ENCODE assay signal across 10 mouse cellular contexts in the genomic region with DNA sequence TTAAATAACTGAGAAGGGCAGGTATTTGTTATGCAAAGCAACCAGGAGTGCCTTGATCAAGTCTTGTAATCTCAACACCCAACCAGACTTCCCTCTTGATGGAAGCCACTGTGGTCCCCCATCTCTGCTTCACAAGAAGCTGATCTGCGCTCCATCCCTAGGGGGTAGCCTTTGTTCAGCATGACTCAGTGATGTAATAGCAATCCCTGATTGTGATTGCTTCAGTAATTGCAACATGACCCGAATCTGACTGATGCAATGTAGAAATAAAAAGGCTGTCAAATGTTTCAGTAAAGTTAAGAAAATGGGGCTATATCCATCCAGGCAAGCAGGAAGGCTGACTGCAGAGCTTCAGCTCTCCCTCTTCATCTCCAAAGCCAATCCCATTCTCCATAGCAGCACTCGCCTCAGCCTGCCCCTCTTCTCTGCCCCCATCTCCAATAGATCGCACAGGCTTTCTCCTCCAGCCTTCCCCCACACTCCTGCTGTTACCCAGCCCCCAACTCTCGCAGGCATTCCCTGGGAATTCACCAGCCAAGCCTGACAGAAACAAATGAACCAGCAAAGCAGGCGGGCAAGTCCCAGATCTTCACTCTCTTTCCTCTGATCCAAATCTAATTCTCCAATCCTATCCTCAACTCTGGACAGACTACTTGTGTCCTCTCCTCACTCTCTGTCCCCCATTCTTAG. TPM values are rescaled to one million over a fixed set of nuclear protein-coding genes. Genes with fewer than 3 reads are reported as not detected.
DNase-seq lines count a peak whose midpoint lies in the region; ATAC-seq and TF ChIP-seq lines count a peak whose summit lies in the region.
"Had no signal": no experiment of that assay in that cellular context is flagged by ENCODE, and none has a peak within 500 bp of the region (broad histone marks: within the 10 kb centered on the region; RNA-seq: fewer than 3 reads in every experiment).

No protein-coding gene starts in this region.

- ATAC-seq in kidney, embryonic 14.5 days (ENCODE audit: low FRiP score, low TSS enrichment) = peak; percentile 50; the same call in 1 of the 2 replicates
- ATAC-seq in hindbrain, embryonic 13.5 days (ENCODE audit: low FRiP score) = no peak
- no peak for ATAC-seq in intestine, postnatal 0 days

- TF ChIP-seq CTCF in intestine, postnatal 0 days (IDR thresholded peaks at IDR 0.05; ENCODE audit: low read depth) = no peak

- H3K4me3 ChIP-seq in kidney, embryonic 14.5 days (ENCODE audit: low read length) = no peak overlapping the region
- H3K4me3 ChIP-seq in hindbrain, embryonic 13.5 days = no peak overlapping the region
- no peak overlapping the region for H3K4me3 ChIP-seq in intestine, postnatal 0 days (ENCODE audit: low read depth, low read length)

- WGBS in kidney, embryonic 14.5 days = 29% methylated on average over 6 of the region's 6 CpGs
- WGBS in hindbrain, embryonic 13.5 days = 9% methylated on average over 6 of the region's 6 CpGs
- 66% methylated on average over 6 of the region's 6 CpGs for WGBS in intestine, postnatal 0 days

- H3K9me3 ChIP-seq in kidney, embryonic 14.5 days (ENCODE audit: control insufficient read depth, low read length) = peaks cover under 1% of the 10 kb centered on the region; the same call in 1 of the 2 replicates
- no peaks in the 10 kb centered on the region for H3K9me3 ChIP-seq in hindbrain, embryonic 13.5 days
- H3K9me3 ChIP-seq in intestine, postnatal 0 days (ENCODE audit: control insufficient read depth) = no peaks in the 10 kb centered on the region

- peak overlapping the region; percentile 59 for H3K27ac ChIP-seq in kidney, embryonic 14.5 days (ENCODE audit: low read depth, low read length)
- H3K27ac ChIP-seq in hindbrain, embryonic 13.5 days = peak overlapping the region; percentile 13; the same call in 1 of the 2 replicates
- H3K27ac ChIP-seq in intestine, postnatal 0 days (ENCODE audit: low read depth, low read length) = no peak overlapping the region
- H3K27ac ChIP-seq: macrophage had no signal

- no peak overlapping the region for H3K9ac ChIP-seq in kidney, embryonic 14.5 days (ENCODE audit: low read depth, low read length)
- H3K9ac ChIP-seq in hindbrain, embryonic 13.5 days = peak overlapping the region; percentile 26
- H3K9ac ChIP-seq in intestine, postnatal 0 days (ENCODE audit: low read depth, low read length) = no peak overlapping the region

- no peak for DNase-seq in kidney, postnatal 25 days
- DNase-seq in 3T3-L1 (ENCODE audit: low read depth, low spot score) = peak; percentile 37
- peak; percentile 34 for DNase-seq in MN1 (ENCODE audit: low spot score)
- no peak for DNase-seq in gastrocnemius, adult 18-20 months (ENCODE audit: low spot score)
- DNase-seq in ovary, postnatal 14 days (ENCODE audit: low spot score) = no peak

- H3K27me3 ChIP-seq in kidney, embryonic 14.5 days (ENCODE audit: control insufficient read depth, insufficient read depth, low read length) = no peaks in the 10 kb centered on the region
- H3K27me3 ChIP-seq in hindbrain, embryonic 13.5 days = no peaks in the 10 kb centered on the region
- no peaks in the 10 kb centered on the region for H3K27me3 ChIP-seq in intestine, postnatal 0 days (replicated peaks; ENCODE audit: control insufficient read depth, insufficient read depth, low read length)

- H3K36me3 ChIP-seq in kidney, embryonic 14.5 days (ENCODE audit: control insufficient read depth, insufficient read depth, low read length) = no peaks in the 10 kb centered on the region
- H3K36me3 ChIP-seq in hindbrain, embryonic 13.5 days = no peaks in the 10 kb centered on the region
- no peaks in the 10 kb centered on the region for H3K36me3 ChIP-seq in intestine, postnatal 0 days (ENCODE audit: control insufficient read depth, insufficient read depth)

- peaks cover 34% of the 10 kb centered on the region; the same call in 1 of the 2 replicates for H3K4me1 ChIP-seq in kidney, embryonic 14.5 days (ENCODE audit: control insufficient read depth, insufficient read depth, low read length)
- peaks cover 27% of the 10 kb centered on the region for H3K4me1 ChIP-seq in hindbrain, embryonic 13.5 days (replicated peaks)
- H3K4me1 ChIP-seq in intestine, postnatal 0 days (replicated peaks; ENCODE audit: control insufficient read depth, insufficient read depth, low read length) = no peaks in the 10 kb centered on the region

- H3K4me2 ChIP-seq in kidney, embryonic 14.5 days (replicated peaks; ENCODE audit: low read depth, low read length) = no peak overlapping the region
- no peak overlapping the region for H3K4me2 ChIP-seq in hindbrain, embryonic 13.5 days
- no peak overlapping the region for H3K4me2 ChIP-seq in intestine, postnatal 0 days (replicated peaks; ENCODE audit: low read depth)

RNA-seq across cellular contexts. Expression of a gene that starts 30.7 kb away (rescaled TPM):
- polyA plus RNA-seq in kidney, embryonic 14.5 days (2014; fragmentation: Nextera tagmentation; extraction: Ambion mirVana) = 31.3 and 54.2 TPM in 2 replicates
- 43.3 and 43.5 TPM in 2 replicates for polyA plus RNA-seq in hindbrain, embryonic 13.5 days (2015; fragmentation: Nextera tagmentation; extraction: Ambion mirVana)
- total RNA-seq in gastrocnemius, adult 18-20 months (2021) = 10 to 100 TPM; 40.0 to 42.4 TPM
- polyA plus RNA-seq in intestine, postnatal 0 days (2015; fragmentation: Nextera tagmentation; extraction: Ambion mirVana) = 8.6 and 9.4 TPM in 2 replicates

RNA-seq across cellular contexts. Expression of a gene that starts 59.9 kb away (rescaled TPM):
- 0.24 and 0.92 TPM in 2 replicates for polyA plus RNA-seq in kidney, embryonic 14.5 days (2014; fragmentation: Nextera tagmentation; extraction: Ambion mirVana)
- polyA plus RNA-seq in hindbrain, embryonic 13.5 days (2015; fragmentation: Nextera tagmentation; extraction: Ambion mirVana) = not detected in 2 replicates
- not detected for total RNA-seq in gastrocnemius, adult 18-20 months (2021)
- polyA plus RNA-seq in intestine, postnatal 0 days (2015; fragmentation: Nextera tagmentation; extraction: Ambion mirVana) = not detected in 2 replicates
- polyA plus RNA-seq: heart, embryonic 16.5 days; macrophage had no signal

Comparison
In these comparisons a context has a peak if more than half of its experiments do, and no peak if none do; other contexts are left out.
1. DNase-seq: peak in 3T3-L1 (single experiment) and MN1 (single experiment); none in kidney, postnatal 25 days (0 of 2), gastrocnemius, adult 18-20 months (single experiment) and ovary, postnatal 14 days (single experiment).